Mouse (Mus musculus): ENCODE results near the gene Hist1h4b. TPM values are rescaled to one million over a fixed set of nuclear protein-coding genes. Genes with fewer than 3 reads are reported as not detected.
A peak's percentile ranks its signal among the peaks of the same experiment; 100 is the strongest.

Gene Hist1h4b
- total and polyA plus RNA-seq, 3 experiments = 19.0 to 3,071 TPM; not detected in 1

DNA sequence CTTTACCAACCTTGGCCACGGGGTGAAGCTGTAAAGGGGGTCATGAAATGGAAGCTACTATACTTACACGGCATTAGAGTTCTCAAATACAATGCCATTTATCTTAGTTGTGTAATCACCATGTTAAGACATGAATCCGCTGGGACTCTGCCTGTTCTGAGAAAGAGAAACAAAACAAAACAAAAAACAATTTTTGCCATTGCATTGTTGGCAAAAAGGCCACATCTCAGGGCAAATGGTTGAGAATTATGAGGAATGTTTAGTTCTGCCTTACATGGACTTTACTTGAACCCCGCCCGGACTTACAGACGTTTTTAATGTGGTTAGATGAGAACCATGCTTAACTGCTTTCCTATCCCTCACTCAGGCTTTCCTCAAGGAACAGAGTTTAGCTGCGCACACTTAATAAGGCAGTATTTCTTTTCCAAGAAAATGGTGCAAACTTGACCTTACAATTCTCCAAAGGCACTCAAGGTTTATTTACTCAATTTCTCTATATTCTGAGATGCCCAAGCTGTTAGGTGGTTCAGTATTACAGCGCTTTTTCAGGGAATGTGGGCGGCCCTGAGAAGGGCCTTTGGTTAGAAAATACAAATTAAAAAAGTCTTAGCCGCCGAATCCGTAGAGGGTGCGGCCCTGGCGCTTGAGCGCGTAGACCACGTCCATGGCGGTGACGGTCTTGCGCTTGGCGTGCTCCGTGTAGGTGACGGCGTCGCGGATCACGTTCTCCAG, 3.6 kb downstream of the Hist1h4b start:
- Histone ChIP-seq H3K4me3 (ENCODE audit: control insufficient read depth in 1 of 2, insufficient read depth in 1 of 2, low read depth in 2 of 2, low read length in 2 of 2) (peak overlapping the region; percentile 1 to 27; a peak in 3 of 4 replicates), H3K27ac (ENCODE audit: control insufficient read depth, low read depth, low read length) (peak overlapping the region; percentile 97), H3K4me1 (ENCODE audit: control insufficient read depth in 1 of 2, insufficient read depth in 2 of 2, low read length in 2 of 2) (peaks cover 0 to 16% of the 10 kb centered on the region in 2 experiments; a peak in 2 of 4 replicates), H3K79me2 (ENCODE audit: control insufficient read depth, insufficient read depth, low read length, poor library complexity) (no peaks in the 10 kb centered on the region; the same call in 1 of the 2 replicates), H3K36me3 (ENCODE audit: control insufficient read depth in 1 of 2, insufficient read depth in 2 of 2, low read length in 2 of 2) (peaks cover 0 to 42% of the 10 kb centered on the region in 2 experiments; a peak in 2 of 4 replicates), H3K9me3 (replicated peaks; ENCODE audit: insufficient read depth, low read length) (no peaks in the 10 kb centered on the region), H3K9ac (ENCODE audit: control insufficient read depth, low read depth, low read length, poor library complexity, severe bottlenecking) (peak overlapping the region; percentile 81), H3K27me3 (ENCODE audit: control insufficient read depth in 1 of 2, insufficient read depth in 2 of 2, low read length in 2 of 2) (no peaks in the 10 kb centered on the region)
- peak; percentile 90 for DNase-seq (ENCODE audit: low read depth, low spot score)
- TF ChIP-seq GATA1 (IDR thresholded peaks at IDR 0.05; ENCODE audit: low read depth, low read length) (no peak), ZNF384 (IDR thresholded peaks at IDR 0.05; ENCODE audit: low read depth, low read length) (no peak), HCFC1 (IDR thresholded peaks at IDR 0.05; ENCODE audit: low read depth, low read length) (no peak), RAD21 (IDR thresholded peaks at IDR 0.05; ENCODE audit: low read depth, low read length) (no peak), MYC (IDR thresholded peaks at IDR 0.05; ENCODE audit: low read depth, low read length) (no peak), UBTF (IDR thresholded peaks at IDR 0.05; ENCODE audit: borderline replicate concordance, insufficient read depth, low read depth, low read length) (no peak; the same call in none of the 2 replicates), BHLHE40 (IDR thresholded peaks at IDR 0.05; ENCODE audit: borderline replicate concordance, low read depth, low read length) (no peak), TBP (IDR thresholded peaks at IDR 0.05; ENCODE audit: low read depth, low read length) (0 out of 2 replicates have a peak, but pooled peaks have one; percentile 11), USF1 (IDR thresholded peaks at IDR 0.05; ENCODE audit: low read depth, low read length) (no peak), MYB (IDR thresholded peaks at IDR 0.05; ENCODE audit: low read depth, low read length) (no peak), GABPA (IDR thresholded peaks at IDR 0.05; ENCODE audit: low read depth, low read length) (no peak), POLR2A (IDR thresholded peaks at IDR 0.05; ENCODE audit: control insufficient read depth in 1 of 2, insufficient read depth in 1 of 2, low read depth in 1 of 2, low read length in 2 of 2, poor library complexity in 1 of 2) (peak; percentile 82 to 92; a peak in 3 of 4 replicates), ETS1 (IDR thresholded peaks at IDR 0.05; ENCODE audit: low read depth, low read length) (no peak), NELFE (IDR thresholded peaks at IDR 0.05; ENCODE audit: low read depth, low read length) (no peak), MAX (IDR thresholded peaks at IDR 0.05; ENCODE audit: low read length) (no peak), JUND (IDR thresholded peaks at IDR 0.05; ENCODE audit: low read depth, low read length) (no peak), ELF1 (IDR thresholded peaks at IDR 0.05; ENCODE audit: low read depth, low read length) (no peak), POLR2AphosphoS5 (IDR thresholded peaks at IDR 0.05; ENCODE audit: borderline replicate concordance, low read depth, low read length) (peak; percentile 94; the same call in 1 of the 2 replicates), USF2 (IDR thresholded peaks at IDR 0.05; ENCODE audit: borderline replicate concordance in 1 of 2, insufficient read depth in 1 of 2, low read depth in 1 of 2, low read length in 2 of 2) (no peak), NRF1 (IDR thresholded peaks at IDR 0.05; ENCODE audit: insufficient read depth, low read depth, low read length, poor library complexity, severe bottlenecking) (no peak), CTCF (IDR thresholded peaks at IDR 0.05 in 2 of 3, conservative IDR thresholded peaks at IDR 0.05 in 1 of 3; ENCODE audit: control insufficient read depth in 1 of 3, insufficient read depth in 1 of 3, low read depth in 2 of 3, low read length in 3 of 3, poor library complexity in 1 of 3, severe bottlenecking in 1 of 3) (peak in 1 of 3 experiments; percentile 6; a peak in 1 of 6 replicates)

Measured in MEL (cell line).